Mouse (Mus musculus) spleen, postnatal 36 days (tissue): ENCODE results near the gene Cox5a.

ENCODE experiments used
- DNase-seq, 2 experiments: peaks; one replicate each; pipeline ENCODE4 v3.0.0; 2022; ENCODE audit warnings: low spot score in 2 of 2, mixed read lengths in 1 of 2

Gene Cox5a

DNA sequence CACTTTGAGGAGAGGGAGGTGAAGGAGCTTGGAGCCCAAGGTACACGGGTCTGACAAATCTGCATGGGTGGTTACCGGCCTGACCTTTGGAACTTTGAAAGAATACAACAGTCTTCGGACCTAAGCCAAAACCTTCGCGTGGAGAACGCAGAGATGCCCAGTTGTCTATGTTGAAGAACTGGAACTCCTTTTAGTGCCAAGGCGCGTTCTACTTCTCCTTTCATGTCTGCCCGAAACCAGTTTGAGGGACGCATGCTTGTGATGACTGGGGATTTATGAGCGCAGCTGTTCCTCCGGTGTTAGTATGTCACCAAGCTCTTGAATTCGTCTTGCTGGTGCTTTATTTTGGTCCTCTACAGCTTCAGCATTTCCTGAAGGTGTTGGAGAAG lies 40.6 kb downstream of the Cox5a start:
- peak; percentile 69 to 70 for DNase-seq

DNA sequence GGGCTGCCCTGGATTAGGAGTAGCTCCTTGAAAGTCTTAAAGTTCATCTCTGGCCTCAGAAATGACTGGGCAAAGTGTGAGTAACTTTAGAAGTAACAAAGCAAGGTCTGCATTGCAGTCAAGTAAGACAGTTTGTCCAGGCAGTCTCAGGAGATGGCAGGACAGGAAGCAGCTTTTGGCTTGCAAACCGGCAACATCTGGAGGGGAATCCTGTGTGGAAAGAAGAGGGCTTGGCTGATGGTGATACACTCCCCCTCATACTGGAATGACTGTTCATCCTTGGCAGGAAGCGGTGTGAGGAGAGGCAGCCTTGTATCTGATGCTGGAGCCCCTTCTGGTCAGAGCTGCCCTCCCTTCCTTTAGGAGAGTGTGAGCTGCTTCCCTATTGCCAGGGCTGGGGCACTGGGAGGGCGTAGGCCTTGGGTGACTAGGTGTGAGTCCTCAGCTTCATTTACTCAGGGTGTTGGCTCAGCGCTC lies 41.9 kb downstream of the Cox5a start:
- DNase-seq, result no peak

DNA sequence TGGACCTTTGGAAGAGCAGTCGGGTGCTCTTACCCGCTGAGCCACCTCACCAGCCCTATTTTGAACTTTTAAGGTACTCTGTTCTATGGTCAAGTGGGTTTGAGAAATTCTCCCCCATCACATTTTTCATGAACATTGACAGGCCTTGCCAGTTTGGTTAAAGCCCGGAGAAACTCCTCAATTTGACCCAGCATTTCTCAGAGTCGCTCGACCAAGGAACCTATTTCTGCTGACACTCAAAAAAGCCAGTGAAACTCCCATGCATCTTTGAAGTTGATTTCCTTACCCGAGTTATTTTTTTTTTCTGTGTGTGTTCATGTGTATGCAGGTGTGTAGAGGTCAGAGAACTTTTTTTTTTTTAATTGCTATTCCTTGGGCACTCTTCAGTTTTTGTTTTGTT lies 43.5 kb downstream of the Cox5a start:
- no peak for DNase-seq

DNA sequence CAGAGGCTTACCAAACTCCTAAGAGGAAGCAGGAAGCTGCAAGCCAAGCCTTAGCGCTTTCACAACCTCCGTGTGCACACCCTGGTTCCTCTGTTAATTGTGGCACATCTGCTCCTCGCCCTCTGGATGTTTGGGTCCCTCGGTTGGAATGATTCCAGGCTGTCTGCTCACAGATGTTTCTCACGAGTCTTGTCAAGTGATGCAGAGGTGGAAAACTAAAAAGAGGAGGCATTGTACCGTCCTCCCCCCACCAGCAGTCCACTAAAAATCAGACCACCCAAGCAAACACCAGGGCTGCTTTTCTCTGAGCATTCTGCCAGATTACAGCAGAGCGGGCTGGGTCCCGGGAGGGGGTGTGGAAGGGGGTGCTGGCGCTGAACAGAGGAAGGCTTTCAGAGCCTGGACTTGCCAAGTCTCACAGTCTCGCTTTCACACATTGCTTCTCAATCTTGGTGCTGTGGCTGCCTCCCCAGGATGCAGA lies 44.7 kb downstream of the Cox5a start:
- DNase-seq, result peak in 1 of 2 experiments; percentile 43

DNA sequence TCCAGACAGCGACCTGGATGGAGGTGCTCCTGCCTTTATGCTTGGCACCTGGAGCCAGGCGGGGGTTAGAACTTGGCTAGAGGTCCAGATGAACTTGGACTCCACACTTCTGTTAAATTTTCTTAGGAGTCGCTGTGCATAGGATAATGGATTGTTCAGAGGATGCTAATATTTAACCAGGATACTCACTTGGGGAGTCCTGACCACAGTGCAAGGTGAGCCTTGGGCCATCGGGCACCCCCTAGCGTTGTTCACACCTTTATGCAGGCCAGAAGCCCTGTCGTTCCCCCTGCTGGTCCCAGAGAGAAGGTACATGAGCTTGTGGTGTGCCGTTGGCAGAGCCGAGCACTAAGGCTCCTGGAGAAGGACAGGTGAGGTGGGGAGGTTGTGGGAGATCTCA lies 45.8 kb downstream of the Cox5a start:
- DNase-seq, result no peak

DNA sequence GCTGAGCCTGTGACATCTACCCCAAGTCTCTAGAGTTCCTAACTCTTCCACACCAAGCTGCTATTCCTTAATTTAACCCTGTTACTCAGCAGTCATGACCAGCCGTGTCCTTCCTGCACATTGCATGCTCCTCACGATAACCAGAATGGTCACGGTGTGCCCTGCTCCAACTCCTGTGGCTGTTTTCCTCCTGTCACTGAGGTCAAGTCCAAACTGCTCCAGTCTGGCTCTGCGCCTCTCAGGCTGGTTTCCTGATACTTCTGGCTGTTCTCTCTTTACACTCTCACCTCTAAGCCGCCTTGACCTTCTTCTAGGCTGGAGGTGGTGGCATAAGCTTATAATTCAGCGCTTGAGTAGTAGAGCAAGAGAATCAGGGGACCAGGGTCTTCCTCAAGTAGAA lies 47.4 kb downstream of the Cox5a start:
- DNase-seq, result no peak

DNA sequence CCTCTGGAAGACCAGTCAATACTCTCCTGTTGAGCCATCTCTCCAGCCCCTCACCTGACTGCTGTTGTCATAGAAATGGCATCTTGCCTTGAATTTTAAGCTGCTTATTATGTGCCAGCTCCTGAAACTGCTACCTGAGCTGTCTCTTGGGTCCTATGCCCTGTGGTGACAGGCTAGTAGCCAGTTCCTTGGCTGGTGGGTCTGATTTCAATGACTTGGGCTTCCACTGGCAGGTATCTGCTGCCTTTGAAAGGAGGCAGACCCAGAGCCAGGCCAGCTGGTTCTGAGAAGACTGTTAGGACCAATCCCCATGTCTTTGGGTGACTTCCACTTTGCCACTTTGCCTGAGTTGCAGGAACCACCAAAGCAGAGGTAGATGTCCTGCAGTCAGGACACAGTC lies 53.3 kb downstream of the Cox5a start:
- no peak for DNase-seq

DNA sequence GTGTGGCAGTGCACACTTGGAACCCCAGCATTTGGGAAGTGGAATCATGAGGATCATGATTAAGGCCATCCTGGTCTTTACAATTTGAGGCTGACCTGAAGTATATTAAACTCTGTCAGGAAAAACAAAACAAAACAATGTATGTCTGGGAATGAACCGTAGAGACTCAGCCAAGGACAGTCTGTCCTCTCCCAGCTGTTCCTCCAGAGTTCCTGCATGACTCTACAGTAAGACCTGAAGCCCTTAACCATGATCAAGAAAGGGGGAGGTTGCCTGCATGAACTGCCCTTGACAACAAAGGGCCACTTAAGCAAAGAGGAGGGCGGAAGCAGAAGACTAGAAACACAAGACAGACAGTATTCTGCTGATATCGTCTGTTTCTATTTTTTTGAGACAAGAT lies 54.5 kb downstream of the Cox5a start:
- no peak for DNase-seq

DNA sequence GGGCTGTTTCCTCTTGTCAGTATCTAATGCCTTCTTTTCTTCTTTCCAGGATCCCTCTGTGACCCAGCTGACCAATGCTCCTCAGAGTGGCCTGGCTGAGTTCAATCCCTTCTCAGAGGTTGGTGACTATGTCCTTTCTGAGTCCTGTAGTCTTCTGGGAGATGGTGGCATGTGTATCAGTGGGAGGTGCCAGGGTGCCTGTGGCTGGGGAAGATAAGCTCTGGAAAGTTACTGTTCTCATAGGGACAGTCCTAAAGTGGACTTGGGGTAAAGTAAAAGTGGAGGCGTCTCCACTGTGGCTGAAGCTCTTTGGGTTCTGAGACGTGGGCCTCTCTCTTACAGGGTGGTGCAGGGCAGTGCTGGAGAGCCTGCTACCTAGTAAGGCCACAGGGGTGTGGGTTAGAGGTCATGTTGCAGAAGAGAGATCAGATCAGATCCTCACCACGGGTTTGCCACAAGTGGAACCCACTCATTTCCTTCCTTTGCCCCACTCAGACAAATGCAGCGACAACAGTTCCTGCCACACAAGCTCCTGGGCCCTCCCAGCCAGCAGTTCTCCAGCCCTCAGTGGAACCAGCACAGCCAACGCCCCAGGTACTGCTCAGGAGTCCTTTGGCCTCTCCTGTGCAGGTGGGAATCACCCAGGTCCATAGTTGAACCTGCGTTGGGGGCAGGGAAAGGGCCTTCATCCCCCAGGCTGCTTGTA lies 56.2 kb downstream of the Cox5a start:
- DNase-seq, result no peak
